Mouse (Mus musculus) CD4-positive, CD25-positive, alpha-beta regulatory T cell (primary cell): Measurements from ENCODE around the gene Hpdl. TPM values are rescaled to one million over a fixed set of nuclear protein-coding genes. Genes with fewer than 3 reads are reported as not detected.

Source experiments
- polyA plus RNA-seq: library from polyadenylated mRNA; unstranded; fragments of 100-300 nt; shearing (Covaris generic); gene quantifications from one replicate; pipeline ENCODE4 v1.2.1, GENCODE M21; 2017

The Hpdl gene
- 0.38 TPM for polyA plus RNA-seq

DNA sequence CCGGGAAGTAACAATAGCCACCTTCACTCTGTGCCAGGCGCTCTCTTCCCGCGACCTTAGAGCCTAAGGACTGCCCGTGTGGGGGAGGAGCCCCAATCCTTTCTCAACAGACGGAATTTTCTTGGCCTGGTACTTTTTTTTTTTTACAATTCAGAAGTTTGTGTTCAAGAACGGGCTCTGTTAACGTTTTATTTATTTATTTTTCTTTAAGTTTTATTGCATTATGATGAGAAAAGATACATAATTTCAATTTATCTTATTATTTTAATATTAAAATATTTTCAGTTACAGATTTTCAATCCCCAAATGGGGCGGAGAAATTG, at the start of gene Hpdl:
Gene Hpdl, minus strand, starts transcription at position 14 of the 323 bp plus-strand sequence.

DNA sequence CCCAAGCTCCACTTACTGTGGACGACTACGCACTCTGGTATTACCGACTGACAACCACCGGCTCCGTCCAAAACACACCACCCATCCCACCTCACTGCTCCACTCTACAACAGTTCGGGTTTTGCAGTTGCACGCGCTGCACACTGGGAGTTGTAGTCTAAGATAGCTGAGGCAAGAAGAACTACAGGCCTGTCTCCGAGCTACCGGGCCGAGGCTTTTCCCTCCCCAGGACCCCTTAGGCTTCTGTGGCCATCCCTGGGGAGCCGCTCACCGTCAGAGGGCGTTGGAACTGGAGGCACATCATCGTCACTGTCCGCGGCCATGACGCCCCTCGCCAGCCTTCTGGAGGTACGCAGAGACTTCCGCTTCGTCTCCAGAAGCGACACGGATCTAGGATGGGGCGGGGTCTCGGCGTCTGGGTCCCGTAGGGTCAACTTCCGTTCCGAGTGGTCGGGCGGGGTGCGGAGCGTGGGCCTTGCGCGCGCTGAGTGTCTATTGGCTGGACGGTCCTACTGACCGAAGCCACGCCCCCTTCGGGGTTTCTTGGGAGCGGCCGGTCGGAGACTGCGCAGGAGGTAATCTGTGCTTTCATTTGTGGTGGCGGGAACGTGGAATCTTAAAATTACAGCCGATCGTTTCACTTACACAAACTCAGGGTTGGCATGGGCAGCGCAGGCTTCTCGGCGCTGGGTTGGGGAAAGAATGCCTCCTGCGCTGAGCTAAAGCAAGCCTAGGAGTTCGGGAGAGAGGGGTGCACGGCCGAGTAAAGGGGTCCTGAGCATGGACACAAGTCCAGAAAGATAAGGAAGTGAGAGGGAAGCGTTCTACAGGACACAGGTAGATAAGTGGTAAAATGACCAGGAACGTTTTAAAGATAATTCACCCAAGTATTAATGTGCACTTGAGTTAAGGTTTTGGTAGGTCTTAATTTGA, 14.0 kb downstream of the Hpdl start, which contains the start of the genes Toe1 and Mutyh:
Gene Toe1, minus strand, starts transcription at position 444 of the 933 bp plus-strand sequence.
Gene Mutyh, plus strand, starts transcription at position 527 of the 933 bp plus-strand sequence.

Other genes starting within 250 kb of the Hpdl start
- gene Ccdc17, start 225.1 kb downstream of the Hpdl start, polyA plus RNA-seq: 14.9 TPM
- gene Nasp, start 193.8 kb downstream of the Hpdl start, polyA plus RNA-seq: 50.5 TPM
- gene Akr1a1, start 170.0 kb downstream of the Hpdl start, polyA plus RNA-seq: 274 TPM
- gene Prdx1, start 136.2 kb downstream of the Hpdl start, polyA plus RNA-seq: 546 TPM
- gene Mmachc, start 113.3 kb downstream of the Hpdl start, polyA plus RNA-seq: 8.6 TPM
- gene Ccdc163, start 113.2 kb downstream of the Hpdl start, polyA plus RNA-seq: 16.4 TPM
- gene Tesk2, start 100.8 kb downstream of the Hpdl start, polyA plus RNA-seq: 8.4 TPM
- gene Toe1, start 14.1 kb downstream of the Hpdl start, polyA plus RNA-seq: 39.7 TPM
- gene Mutyh, start 14.0 kb downstream of the Hpdl start, polyA plus RNA-seq: 16.4 TPM
- gene Zswim5, start 55.7 kb upstream of the Hpdl start, polyA plus RNA-seq: 0.04 TPM
- 100.0 TPM for gene Urod, start 172.7 kb upstream of the Hpdl start, polyA plus RNA-seq
- gene Hectd3, start 173.6 kb upstream of the Hpdl start, polyA plus RNA-seq: 34.9 TPM
- 32.6 TPM for gene Eif2b3, start 197.7 kb upstream of the Hpdl start, polyA plus RNA-seq